Mouse (Mus musculus): ENCODE data around the gene N4bp2l1.

Gene N4bp2l1

DNA sequence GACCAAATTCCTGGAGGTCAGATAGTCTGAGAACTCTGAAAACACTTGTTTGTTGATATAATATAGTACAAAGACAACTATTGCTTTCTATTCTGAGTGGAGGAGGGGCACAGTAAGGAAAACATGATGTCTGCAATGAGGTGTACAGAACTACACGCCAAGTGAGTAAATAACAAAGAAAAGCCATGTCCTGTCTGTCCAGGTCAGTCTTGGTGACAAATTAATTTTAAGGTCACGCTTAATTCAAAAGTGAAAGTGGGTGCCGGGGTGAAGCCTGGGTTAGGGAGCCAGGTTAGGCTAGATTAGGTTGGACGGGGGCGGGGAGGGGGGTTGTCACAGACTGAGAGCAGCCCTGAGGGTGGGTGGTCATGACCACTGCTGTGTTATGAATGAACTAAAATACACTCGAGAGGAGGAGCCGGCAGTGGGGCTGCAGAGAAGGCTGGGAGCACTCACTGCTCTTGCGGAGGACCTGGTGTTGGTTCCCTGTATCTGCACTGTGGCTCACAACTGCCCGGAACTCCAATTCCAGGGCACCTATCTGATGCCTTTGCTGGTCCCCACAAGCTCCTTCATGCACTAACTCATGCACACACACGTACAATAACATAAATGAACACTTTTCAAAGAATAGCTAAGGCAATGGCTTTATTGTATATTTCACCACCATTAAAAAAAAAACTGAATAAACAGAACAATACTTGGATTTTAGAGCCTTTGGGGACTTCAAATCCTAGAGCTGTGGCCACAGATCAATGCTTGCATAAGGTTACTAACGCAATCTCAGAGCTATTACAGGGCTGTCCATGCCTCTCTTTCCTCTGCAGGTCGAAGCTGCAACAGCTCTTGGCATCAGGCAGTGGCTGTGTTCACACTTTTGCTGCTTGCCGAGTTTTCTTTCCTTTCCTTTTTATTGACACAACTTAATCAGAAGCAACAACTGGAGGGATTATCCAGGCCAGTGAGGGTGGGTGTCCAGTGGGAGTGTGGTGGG is 2.6 kb upstream of the N4bp2l1 start:
- no peak for DNase-seq (ENCODE audit: low read depth, low spot score)

DNA sequence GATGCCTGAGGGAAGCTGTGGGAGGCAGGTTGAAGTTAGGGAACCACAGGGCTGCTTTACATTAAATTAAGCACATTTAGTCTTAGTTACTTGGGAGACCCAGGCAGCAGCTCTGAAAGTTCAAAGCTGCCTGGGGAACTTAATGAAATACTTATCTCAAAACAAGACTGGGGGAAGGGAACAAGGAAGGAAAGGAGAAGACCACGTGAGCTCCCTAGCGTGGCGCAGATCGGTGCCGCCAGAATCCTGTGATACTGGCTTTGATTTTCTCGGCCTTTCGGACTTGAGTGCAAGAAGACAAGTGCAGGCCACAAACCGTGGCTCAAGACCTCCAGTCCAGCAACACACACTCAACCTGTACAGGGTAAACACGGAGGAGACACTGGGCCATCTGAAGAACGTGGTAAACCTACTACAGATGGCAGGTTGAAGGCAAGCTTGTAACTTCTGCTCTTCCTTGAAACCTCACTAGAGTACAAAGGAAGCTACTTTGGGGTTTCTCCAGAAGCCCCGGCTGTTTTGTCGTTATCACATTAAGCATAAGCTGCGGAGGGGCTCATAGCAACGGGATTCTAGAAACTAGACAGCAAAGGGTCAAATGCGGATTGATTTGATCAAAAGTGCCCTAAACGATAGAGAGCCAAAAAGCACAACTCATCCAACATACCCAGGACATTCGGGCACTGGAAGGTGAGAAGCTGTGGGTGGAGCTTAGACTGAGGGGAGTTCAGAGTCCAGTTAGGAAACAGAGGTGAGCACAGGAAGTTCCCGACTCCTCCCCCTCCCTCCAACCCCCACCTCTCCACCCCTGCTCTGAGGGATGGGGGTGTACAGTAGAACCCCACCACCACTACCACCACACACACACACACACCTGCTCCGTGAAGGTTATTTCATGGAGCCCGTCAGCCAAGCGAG is 1.5 kb upstream of the N4bp2l1 start:
- no peak for DNase-seq (ENCODE audit: low read depth, low spot score)

- DNase-seq (ENCODE audit: low read depth, low spot score), result no peak
Observed at GRCm38 (mm10) chr5:150595366-150596016, 1.5 kb downstream of the N4bp2l1 start.

DNA sequence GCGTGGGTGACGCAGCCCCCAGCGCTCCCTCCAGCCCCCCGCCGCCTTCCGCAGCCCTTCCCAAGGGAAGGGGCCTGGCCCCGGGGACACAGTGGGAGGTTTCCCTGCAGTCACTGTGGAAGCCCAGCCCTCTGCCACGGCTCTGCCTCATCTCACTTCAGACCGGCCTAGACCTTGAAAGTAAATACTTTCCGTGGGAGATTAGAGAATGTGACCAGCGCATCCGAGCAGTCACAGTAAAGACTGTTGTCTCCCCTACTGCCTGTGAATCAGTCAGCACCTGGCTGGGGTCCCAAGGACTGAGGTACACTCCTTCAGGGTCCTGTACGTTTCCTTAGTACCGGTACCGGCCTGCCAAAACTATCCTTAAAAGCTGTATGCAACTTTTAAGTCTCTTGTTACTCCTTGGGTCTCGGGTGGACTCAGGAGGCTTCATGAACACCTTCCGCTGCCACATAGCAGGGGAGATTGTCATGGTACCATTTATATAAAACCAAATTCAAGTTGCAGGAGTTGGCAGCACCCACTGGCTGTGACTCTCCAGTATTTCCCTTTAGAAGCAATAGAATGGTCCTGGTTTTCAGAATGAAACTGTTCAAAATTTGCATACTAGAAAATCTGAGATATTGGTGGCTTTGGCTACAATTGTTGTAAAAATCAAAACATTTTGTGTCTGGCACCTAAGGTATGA is 2.2 kb downstream of the N4bp2l1 start:
- DNase-seq (ENCODE audit: low read depth, low spot score), result no peak

GRCm38 (mm10) chr5:150593756-150594648 is 3.0 kb downstream of the N4bp2l1 start:
- DNase-seq (ENCODE audit: low read depth, low spot score), result no peak

DNA sequence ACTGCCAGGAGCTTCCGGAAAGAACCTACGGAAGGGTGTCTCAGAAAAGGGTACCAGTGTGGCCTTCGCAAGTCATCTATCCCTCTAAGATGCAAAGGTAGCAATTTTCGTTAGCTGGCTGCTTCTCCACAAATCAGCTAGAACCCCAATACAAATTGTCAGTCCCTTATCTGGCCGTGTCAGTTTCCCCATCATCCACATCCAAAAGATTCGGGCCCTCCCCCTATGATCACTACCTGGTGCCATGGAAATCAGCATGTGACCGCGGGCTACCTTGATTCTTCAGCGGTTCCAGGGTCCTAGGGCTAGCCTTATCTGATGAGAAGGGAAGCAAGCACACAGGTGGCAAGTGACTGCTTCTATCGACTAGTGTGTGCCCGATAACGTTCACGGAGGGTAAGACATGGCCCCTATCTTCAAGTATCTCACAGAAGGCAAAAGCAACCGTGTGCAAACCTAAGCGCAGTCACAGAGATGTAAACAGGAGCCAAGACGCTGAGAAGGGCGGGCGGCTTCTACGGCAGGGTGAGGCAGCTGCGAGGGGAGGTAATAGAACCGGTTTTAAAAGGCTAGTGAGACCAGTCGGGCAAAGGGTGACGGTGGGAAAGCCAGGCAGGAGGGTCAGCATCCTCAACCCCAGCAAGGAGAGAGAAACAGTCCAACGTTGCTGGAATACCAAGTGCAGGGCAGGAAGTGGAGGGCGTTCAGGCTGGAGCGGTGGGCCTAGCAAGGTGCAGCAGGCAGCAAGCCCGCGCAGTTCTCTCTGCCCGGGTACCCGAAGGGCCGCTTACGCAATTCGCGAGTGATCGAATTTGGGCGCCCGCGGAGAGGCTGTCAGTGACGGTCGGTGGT is 3.9 kb downstream of the N4bp2l1 start:
- no peak for DNase-seq (ENCODE audit: low read depth, low spot score)

- DNase-seq (ENCODE audit: low read depth, low spot score), result no peak
Observed at GRCm38 (mm10) chr5:150592186-150592903, 4.6 kb downstream of the N4bp2l1 start.

DNA sequence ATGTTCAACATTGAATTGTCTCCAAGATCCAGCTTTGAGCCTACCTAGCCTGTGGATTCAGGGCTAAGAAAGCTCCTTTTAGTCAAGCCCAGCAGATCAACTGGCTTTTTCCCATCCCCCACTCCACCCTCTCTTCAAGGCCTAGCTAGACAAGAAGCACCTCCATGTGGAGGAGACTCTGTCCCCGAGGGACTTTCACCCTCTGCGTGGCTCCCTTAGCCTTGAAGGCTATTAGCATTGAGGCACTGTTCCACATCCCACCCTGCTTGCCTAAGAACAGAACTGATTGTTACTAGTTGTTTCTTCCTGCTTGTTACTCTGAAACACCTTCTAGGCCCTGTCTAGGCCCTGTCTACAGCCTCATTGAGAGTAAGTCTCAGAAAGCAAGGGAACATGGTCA is 7.0 kb downstream of the N4bp2l1 start:
- no peak for DNase-seq (ENCODE audit: low read depth, low spot score)

DNA sequence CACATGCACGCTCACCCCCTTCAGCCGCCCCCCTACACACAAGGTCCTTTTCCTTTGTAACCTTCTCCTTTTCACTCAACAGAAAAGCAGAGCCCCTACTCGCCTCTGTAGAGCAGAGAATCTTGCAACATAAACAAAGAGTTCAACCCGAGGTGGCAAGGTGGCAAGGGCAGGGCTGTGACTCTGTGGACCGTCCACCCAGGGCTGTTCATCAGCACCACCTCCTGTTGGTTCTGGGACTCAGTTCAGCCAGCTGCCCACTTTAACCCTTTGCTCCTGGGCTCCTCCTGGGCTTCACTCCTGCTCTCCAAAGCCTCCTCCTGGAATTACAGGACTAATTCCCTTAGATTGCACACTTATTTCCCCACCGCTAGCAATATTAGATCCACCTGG is 12.7 kb downstream of the N4bp2l1 start:
- no peak for DNase-seq (ENCODE audit: low read depth, low spot score)

- DNase-seq (ENCODE audit: low read depth, low spot score), result no peak
Observed at GRCm38 (mm10) chr5:150583622-150584336, 13.2 kb downstream of the N4bp2l1 start.

GRCm38 (mm10) chr5:150583181-150583580 is 13.8 kb downstream of the N4bp2l1 start:
- DNase-seq (ENCODE audit: low read depth, low spot score), result no peak

DNA sequence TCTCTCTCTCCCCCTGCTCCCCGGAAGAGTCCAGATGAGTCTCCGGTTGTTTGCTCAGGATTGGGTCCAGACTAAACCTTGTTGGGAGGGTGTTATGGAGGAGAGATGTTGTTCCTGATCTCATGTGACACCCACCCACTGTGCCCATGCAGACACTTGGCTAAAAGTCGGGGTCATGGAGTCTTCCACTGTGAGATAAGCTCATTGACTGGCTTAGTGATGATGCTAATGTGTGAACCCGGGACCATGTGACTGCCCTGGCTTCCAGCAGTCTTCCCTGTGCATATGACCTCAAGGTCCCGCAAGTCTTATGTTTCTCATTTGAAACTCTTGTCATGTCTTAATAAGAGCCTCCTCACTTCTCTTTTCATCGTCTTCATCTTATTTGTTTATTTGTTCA is 15.8 kb downstream of the N4bp2l1 start:
- DNase-seq (ENCODE audit: low read depth, low spot score), result no peak

DNA sequence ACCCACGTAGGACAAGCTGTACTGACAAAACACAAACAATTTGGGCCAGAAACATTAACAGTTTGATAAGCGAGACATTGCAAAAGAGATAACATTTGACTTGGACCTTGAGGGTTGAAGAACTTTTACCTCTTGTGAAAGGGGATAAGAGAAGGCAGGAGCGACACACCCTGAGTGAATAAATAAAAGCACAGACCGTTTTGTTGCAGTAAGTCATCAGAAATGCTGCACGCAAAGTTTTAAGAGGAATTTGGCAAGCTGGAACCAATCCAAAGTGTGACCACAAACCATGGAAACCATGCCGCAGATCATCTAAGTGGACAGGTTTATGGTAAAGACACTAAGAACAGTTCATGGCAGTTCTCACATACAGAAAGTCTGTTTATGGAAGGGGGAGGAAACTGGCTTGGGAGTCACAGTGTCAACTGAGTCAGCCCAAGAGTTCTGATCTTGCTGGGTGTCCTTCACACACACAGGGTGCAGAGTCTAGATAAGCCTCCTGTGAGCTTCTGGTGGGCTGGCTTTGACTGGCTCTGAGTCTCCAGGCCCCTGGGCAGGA is 18.3 kb downstream of the N4bp2l1 start:
- no peak for DNase-seq (ENCODE audit: low read depth, low spot score)

- no peak for DNase-seq (ENCODE audit: low read depth, low spot score)
Observed at GRCm38 (mm10) chr5:150576832-150577231, 20.2 kb downstream of the N4bp2l1 start.

- no peak for DNase-seq (ENCODE audit: low read depth, low spot score)
Observed at GRCm38 (mm10) chr5:150574885-150575284, 22.1 kb downstream of the N4bp2l1 start.

GRCm38 (mm10) chr5:150574403-150574802 is 22.6 kb downstream of the N4bp2l1 start:
- DNase-seq (ENCODE audit: low read depth, low spot score), result no peak

- DNase-seq (ENCODE audit: low read depth, low spot score), result no peak
Observed at GRCm38 (mm10) chr5:150570496-150571219, 26.3 kb downstream of the N4bp2l1 start.
